Mouse (Mus musculus): ENCODE measurements around the gene Elf1. TPM values are rescaled to one million over a fixed set of nuclear protein-coding genes. Genes with fewer than 3 reads are reported as not detected.
A peak's percentile ranks its signal among the peaks of the same experiment; 100 is the strongest.

Elf1 gene
- total and polyA plus RNA-seq, 3 experiments, result 21.5 to 43.1 (median 24.2) TPM

GRCm38 (mm10) chr14:79503371-79504075 lies 22.5 kb downstream of the Elf1 start:
- Histone ChIP-seq H3K27ac (ENCODE audit: control insufficient read depth, low read depth, low read length) (no peak overlapping the region), H3K9me3 (replicated peaks; ENCODE audit: insufficient read depth, low read length) (no peaks in the 10 kb centered on the region), H3K27me3 (ENCODE audit: control insufficient read depth in 1 of 2, insufficient read depth in 2 of 2, low read length in 2 of 2) (no peaks in the 10 kb centered on the region), H3K9ac (ENCODE audit: control insufficient read depth, low read depth, low read length, poor library complexity, severe bottlenecking) (no peak overlapping the region), H3K4me3 (ENCODE audit: control insufficient read depth in 1 of 2, insufficient read depth in 1 of 2, low read depth in 2 of 2, low read length in 2 of 2) (no peak overlapping the region), H3K4me1 (ENCODE audit: control insufficient read depth in 1 of 2, insufficient read depth in 2 of 2, low read length in 2 of 2) (peaks cover 5 to 19% of the 10 kb centered on the region in 2 experiments), H3K36me3 (ENCODE audit: control insufficient read depth in 1 of 2, insufficient read depth in 2 of 2, low read length in 2 of 2) (peaks cover 0 to 14% of the 10 kb centered on the region in 2 experiments; a peak in 2 of 4 replicates), H3K79me2 (ENCODE audit: control insufficient read depth, insufficient read depth, low read length, poor library complexity) (no peaks in the 10 kb centered on the region)
- no peak for DNase-seq (ENCODE audit: low read depth, low spot score)
- TF ChIP-seq USF1 (IDR thresholded peaks at IDR 0.05; ENCODE audit: low read depth, low read length) (peak; percentile 37; the same call in 1 of the 2 replicates), USF2 (IDR thresholded peaks at IDR 0.05; ENCODE audit: borderline replicate concordance in 1 of 2, insufficient read depth in 1 of 2, low read depth in 1 of 2, low read length in 2 of 2) (no peak), NELFE (IDR thresholded peaks at IDR 0.05; ENCODE audit: low read depth, low read length) (no peak)

DNA sequence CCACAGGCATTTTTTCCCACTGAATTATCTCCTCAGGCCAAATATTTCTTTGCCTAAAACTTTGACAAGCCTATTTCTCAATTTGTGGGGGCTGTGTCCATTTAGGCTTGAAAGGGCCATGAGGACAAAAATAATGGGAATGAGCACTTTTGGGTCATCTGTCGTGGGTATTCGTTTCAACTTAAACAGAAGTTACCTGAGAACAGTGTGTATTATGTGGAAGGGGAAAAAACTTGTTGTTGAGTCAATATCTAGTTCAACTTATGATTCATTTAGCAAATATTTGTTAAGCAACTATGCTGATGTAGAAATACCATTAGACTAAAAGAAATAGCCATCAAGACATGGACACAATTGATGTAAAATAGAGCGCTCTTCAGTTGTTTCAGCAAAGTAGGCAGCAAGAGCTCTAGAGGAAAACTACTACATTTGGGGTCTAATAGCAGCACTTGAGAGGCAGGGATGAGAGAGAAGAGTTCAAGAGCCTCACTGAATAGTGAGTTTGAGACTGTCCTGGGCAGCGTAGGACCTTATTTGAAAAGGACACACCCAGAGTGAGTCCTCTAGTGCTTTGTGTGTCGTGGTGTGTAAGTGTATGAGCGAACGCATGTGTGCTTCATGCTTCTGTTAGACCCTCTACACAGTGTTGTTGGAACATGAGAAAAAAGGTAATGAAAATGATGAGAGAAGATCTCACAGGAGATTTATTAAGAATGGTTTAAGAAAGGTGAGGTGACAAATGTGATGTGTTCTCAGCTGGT lies 23.4 kb downstream of the Elf1 start:
- no peak for TF ChIP-seq MXI1 (IDR thresholded peaks at IDR 0.05; ENCODE audit: low read depth, low read length)
- Histone ChIP-seq H3K4me1 (ENCODE audit: control insufficient read depth in 1 of 2, insufficient read depth in 2 of 2, low read length in 2 of 2) (peaks cover 5 to 17% of the 10 kb centered on the region in 2 experiments), H3K4me3 (ENCODE audit: control insufficient read depth in 1 of 2, insufficient read depth in 1 of 2, low read depth in 2 of 2, low read length in 2 of 2) (no peak overlapping the region), H3K27me3 (ENCODE audit: control insufficient read depth in 1 of 2, insufficient read depth in 2 of 2, low read length in 2 of 2) (no peaks in the 10 kb centered on the region), H3K27ac (ENCODE audit: control insufficient read depth, low read depth, low read length) (no peak overlapping the region), H3K9ac (ENCODE audit: control insufficient read depth, low read depth, low read length, poor library complexity, severe bottlenecking) (no peak overlapping the region), H3K79me2 (ENCODE audit: control insufficient read depth, insufficient read depth, low read length, poor library complexity) (no peaks in the 10 kb centered on the region), H3K36me3 (ENCODE audit: control insufficient read depth in 1 of 2, insufficient read depth in 2 of 2, low read length in 2 of 2) (peaks cover 0 to 15% of the 10 kb centered on the region in 2 experiments; a peak in 2 of 4 replicates), H3K9me3 (replicated peaks; ENCODE audit: insufficient read depth, low read length) (no peaks in the 10 kb centered on the region)
- DNase-seq (ENCODE audit: low read depth, low spot score), result no peak

DNA sequence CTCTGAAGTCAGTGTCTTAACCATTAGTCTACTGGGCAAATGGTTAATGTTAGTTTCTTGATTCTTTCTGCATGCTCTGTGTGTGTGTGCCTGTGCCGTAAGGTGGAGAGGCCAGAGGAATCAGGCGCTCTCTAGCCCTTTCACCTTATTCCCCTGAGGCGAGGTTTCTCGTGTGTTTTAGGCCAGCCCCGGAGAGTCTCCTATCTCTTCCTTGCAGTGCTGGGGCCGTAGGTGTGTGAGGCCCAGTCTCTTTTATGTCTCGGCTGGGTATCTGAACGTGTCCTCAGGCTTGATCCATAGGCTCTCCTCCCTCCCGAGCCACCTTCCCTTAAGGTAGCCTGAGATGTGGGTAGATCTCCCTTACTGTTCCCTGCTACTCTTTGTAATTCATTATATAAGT lies 25.2 kb downstream of the Elf1 start:
- peaks cover 0 to 4% of the 10 kb centered on the region in 2 experiments; a peak in 2 of 4 replicates for H3K36me3 ChIP-seq (ENCODE audit: control insufficient read depth in 1 of 2, insufficient read depth in 2 of 2, low read length in 2 of 2)
- H3K9ac ChIP-seq (ENCODE audit: control insufficient read depth, low read depth, low read length, poor library complexity, severe bottlenecking), result peak overlapping the region; percentile 1; the same call in 1 of the 2 replicates
- no peak for DNase-seq (ENCODE audit: low read depth, low spot score)

More for the DNA sequence above, 25.2 kb downstream of the Elf1 start:
- Histone ChIP-seq H3K9me3 (replicated peaks; ENCODE audit: insufficient read depth, low read length) (no peaks in the 10 kb centered on the region), H3K4me3 (ENCODE audit: control insufficient read depth in 1 of 2, insufficient read depth in 1 of 2, low read depth in 2 of 2, low read length in 2 of 2) (no peak overlapping the region), H3K79me2 (ENCODE audit: control insufficient read depth, insufficient read depth, low read length, poor library complexity) (no peaks in the 10 kb centered on the region), H3K27ac (ENCODE audit: control insufficient read depth, low read depth, low read length) (no peak overlapping the region), H3K27me3 (ENCODE audit: control insufficient read depth in 1 of 2, insufficient read depth in 2 of 2, low read length in 2 of 2) (no peaks in the 10 kb centered on the region), H3K4me1 (ENCODE audit: control insufficient read depth in 1 of 2, insufficient read depth in 2 of 2, low read length in 2 of 2) (peaks cover 0 to 7% of the 10 kb centered on the region in 2 experiments; a peak in 3 of 4 replicates)
- TF ChIP-seq UBTF (IDR thresholded peaks at IDR 0.05; ENCODE audit: borderline replicate concordance, insufficient read depth, low read depth, low read length) (no peak), ETS1 (IDR thresholded peaks at IDR 0.05; ENCODE audit: low read depth, low read length) (no peak), TAL1 (IDR thresholded peaks at IDR 0.05; ENCODE audit: low read length) (no peak), NRF1 (IDR thresholded peaks at IDR 0.05; ENCODE audit: insufficient read depth, low read depth, low read length, poor library complexity, severe bottlenecking) (no peak), USF1 (IDR thresholded peaks at IDR 0.05; ENCODE audit: low read depth, low read length) (no peak), MAX (IDR thresholded peaks at IDR 0.05; ENCODE audit: low read length) (no peak), CHD1 (IDR thresholded peaks at IDR 0.05; ENCODE audit: low read depth, low read length) (no peak), SMC3 (IDR thresholded peaks at IDR 0.05; ENCODE audit: low read depth, low read length) (no peak), HCFC1 (IDR thresholded peaks at IDR 0.05; ENCODE audit: low read depth, low read length) (no peak), JUND (IDR thresholded peaks at IDR 0.05; ENCODE audit: low read depth, low read length) (no peak), ZNF384 (IDR thresholded peaks at IDR 0.05; ENCODE audit: low read depth, low read length) (no peak), MXI1 (IDR thresholded peaks at IDR 0.05; ENCODE audit: low read depth, low read length) (no peak), ELF1 (IDR thresholded peaks at IDR 0.05; ENCODE audit: low read depth, low read length) (no peak), GATA1 (IDR thresholded peaks at IDR 0.05; ENCODE audit: low read depth, low read length) (no peak), POLR2AphosphoS2 (IDR thresholded peaks at IDR 0.05; ENCODE audit: low read length) (no peak), RAD21 (IDR thresholded peaks at IDR 0.05; ENCODE audit: low read depth, low read length) (no peak)

All from MEL (cell line).